Mouse (Mus musculus) cortical plate, adult 2 months (tissue): ENCODE results near the gene Cntn4. TPM values are rescaled to one million over a fixed set of nuclear protein-coding genes. Genes with fewer than 3 reads are reported as not detected.

ENCODE experiments used
- H3K27ac ChIP-seq: fragments of 200-500 bp; 2 replicates; pipeline ENCODE4 v1.5.1; 2012; ENCODE audit warnings: low read length, control low read depth, inconsistent platforms; ENCODE audit not compliant: insufficient read depth
- H3K4me1 ChIP-seq: fragments of 200-500 bp; 2 replicates; pipeline ENCODE4 v1.6.1; 2011; ENCODE audit warnings: low read length; ENCODE audit not compliant: control insufficient read depth, insufficient read depth
- H3K4me3 ChIP-seq: fragments of 200-500 bp; 2 replicates; pipeline ENCODE4 v1.5.1; 2011; ENCODE audit warnings: mild to moderate bottlenecking, low read length, control low read depth; ENCODE audit not compliant: insufficient read depth
- CTCF ChIP-seq: fragments of 200-500 bp; IDR thresholded peaks from 2 replicates; pipeline ENCODE4 v1.5.1; 2011; ENCODE audit warnings: mild to moderate bottlenecking, control low read depth, low read length; ENCODE audit not compliant: insufficient read depth; ENCODE audit errors: extremely low read depth
- POLR2A ChIP-seq: fragments of 200-500 bp; IDR thresholded peaks from 2 replicates; pipeline ENCODE4 v1.6.1; 2011; ENCODE audit warnings: mild to moderate bottlenecking, low read length, control low read depth; ENCODE audit not compliant: insufficient read depth; ENCODE audit errors: extremely low read depth
- polyA plus RNA-seq: library from polyadenylated mRNA; depleted of rRNA; stranded (reverse); fragments of >200 nt; gene quantifications from 2 replicates; pipeline ENCODE4 v1.2.3, GENCODE M21; 2012

Cntn4 gene
- polyA plus RNA-seq, 1 experiment = 20.8 TPM

DNA sequence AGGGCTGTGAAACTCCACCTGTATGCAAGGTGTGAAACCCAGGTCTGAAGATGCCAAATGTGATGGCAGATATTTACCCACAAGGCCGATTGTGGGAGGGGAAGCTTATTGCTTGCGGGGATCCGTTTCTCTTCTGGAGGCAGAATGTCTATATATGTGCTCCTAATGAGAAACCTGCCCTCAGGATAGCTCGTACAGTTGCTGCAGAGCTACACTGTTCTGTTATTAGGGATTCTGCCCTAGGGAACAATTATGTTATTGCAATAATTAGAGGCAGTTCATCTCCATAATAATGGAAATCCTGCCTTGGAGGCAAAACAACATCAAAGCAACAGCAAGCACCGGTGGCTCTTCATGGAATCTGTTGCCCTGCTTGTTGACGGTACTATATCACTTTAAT lies 884.2 kb downstream of the Cntn4 start:
- Histone ChIP-seq H3K4me3 (no peak overlapping the region), H3K4me1 (no peaks in the 10 kb centered on the region), H3K27ac (no peak overlapping the region)
- TF ChIP-seq CTCF (no peak), POLR2A (no peak)

DNA sequence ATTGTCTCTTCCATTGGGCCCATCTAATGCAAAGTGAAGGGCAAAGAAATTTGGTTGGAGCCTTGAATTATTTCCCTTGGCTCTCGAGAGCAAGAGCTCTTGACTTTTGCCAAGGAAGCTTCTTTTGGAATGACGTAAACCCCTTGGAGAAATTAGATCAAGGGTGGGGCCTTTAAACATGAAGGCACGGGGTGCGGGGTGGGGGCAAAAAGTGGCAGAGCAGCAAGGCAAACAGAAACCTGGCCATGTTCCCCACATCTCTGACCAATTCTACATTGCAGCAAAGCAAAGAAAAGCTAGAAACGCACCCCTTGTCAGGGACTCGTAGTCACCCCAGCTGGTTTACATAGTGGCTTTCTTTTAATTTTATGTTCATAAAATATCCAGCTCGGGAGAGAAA lies 887.9 kb downstream of the Cntn4 start:
- Histone ChIP-seq H3K4me1 (no peaks in the 10 kb centered on the region), H3K27ac (no peak overlapping the region), H3K4me3 (no peak overlapping the region)
- TF ChIP-seq CTCF = no peak
- no peak for TF ChIP-seq POLR2A

DNA sequence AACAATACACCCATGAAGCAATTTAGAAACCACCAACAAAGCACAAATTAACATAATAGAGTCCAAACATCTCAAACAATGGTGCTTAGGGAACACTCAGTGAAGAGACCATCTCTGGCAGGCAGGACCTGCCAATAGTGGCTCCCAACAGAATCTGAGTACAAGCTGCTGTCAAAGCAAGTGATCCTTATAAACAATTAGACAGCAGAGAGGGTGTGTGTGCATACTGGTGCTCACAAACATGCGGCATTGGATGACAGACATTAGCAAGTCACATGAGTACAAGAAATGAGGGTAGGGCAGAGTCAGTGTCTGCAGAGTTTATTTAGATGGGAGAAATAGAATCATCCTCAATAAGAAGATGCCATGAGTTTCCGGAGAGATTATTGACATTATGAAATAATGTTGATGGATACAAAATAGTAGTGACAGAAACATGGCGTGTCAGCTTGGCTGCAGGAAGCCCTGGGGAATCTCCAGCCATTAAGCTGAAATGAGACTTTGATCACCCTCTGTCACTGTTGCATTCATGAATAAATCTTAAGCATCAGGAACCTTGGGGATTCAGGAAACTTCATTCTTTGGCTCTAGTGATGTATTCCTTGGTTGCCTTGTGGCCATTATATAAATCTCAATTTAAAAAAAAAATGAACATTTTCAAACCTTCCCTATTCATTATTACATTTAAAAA lies 888.5 kb downstream of the Cntn4 start:
- Histone ChIP-seq H3K4me1 (no peaks in the 10 kb centered on the region), H3K4me3 (no peak overlapping the region), H3K27ac (no peak overlapping the region)
- TF ChIP-seq CTCF (no peak), POLR2A (no peak)

DNA sequence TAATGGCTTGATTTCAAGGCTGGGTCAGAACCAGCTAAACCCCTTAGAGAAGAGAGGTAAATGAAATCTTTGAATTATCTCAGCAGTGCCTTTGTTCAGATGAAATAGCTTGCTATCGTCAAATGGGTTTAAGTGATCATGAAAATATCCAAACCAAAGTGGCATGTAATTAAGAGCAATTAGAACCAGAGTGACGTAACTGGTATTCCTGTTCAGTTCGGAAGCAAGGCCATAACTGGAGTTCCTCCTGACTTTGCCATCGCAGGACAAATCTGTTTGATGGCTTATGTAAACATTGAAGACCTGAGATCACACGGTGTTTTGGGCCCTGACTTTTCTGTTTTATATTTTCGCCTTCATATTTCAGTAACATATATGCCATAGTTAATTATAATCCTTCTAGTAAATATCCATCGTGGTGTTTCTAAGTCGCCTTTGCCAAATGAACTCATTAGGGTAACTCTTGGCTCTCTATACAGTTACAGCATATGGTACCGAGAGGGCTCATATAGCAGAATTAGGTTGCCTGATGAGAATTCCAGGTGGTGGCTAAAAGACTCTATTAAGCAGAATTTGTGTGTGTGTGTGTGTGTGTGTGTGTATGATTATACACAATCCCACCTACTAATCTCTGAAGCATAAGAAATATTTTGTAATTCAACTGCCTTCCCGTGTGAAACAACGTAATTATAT lies 889.6 kb downstream of the Cntn4 start:
- H3K27ac ChIP-seq = no peak overlapping the region
- TF ChIP-seq POLR2A (no peak), CTCF (no peak)
- H3K4me1 ChIP-seq = no peaks in the 10 kb centered on the region
- H3K4me3 ChIP-seq = no peak overlapping the region

DNA sequence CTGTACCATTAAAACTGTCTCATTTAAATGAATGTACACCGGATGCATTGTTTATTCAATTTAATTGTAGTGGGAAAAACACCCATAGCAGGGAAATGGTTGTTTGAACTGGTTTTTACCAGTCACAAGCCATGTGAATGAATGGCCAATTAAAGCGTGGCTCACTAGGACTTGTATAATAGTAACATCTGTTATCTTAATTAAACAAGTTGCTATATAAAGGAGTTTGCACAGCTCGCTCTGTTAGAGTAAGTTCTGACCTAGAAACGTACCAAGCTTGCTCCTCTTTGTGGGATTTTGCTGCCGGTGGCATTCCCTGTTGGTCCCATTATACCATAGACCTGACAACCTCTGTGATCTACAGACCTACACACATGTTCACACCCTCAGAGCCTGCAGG lies 902.7 kb downstream of the Cntn4 start:
- TF ChIP-seq POLR2A (no peak), CTCF (no peak)
- no peak overlapping the region for H3K27ac ChIP-seq
- H3K4me3 ChIP-seq = no peak overlapping the region
- peaks cover 2% of the 10 kb centered on the region; the same call in 1 of the 2 replicates for H3K4me1 ChIP-seq

DNA sequence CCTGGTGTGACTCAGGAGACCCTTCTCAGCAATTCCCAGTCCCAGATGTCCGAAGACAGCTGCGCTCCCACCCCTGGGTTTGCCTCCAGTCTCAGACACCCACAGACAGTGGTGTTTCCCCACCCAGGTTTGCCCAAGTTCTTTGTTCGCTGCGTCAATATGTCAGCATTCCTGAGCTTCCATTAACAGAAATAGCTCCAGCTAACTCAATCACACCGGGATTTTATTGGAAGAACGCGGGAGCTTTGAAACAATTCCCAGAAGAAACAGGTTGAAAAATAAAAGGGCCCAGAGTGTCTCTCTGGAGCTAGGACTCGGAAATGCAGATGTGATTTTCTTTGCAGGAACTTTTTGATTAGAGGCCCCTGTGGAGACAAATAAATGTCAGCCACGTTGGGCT lies 916.3 kb downstream of the Cntn4 start:
- H3K27ac ChIP-seq = no peak overlapping the region
- TF ChIP-seq CTCF (no peak), POLR2A (no peak)
- H3K4me3 ChIP-seq = no peak overlapping the region
- no peaks in the 10 kb centered on the region; the same call in 1 of the 2 replicates for H3K4me1 ChIP-seq

DNA sequence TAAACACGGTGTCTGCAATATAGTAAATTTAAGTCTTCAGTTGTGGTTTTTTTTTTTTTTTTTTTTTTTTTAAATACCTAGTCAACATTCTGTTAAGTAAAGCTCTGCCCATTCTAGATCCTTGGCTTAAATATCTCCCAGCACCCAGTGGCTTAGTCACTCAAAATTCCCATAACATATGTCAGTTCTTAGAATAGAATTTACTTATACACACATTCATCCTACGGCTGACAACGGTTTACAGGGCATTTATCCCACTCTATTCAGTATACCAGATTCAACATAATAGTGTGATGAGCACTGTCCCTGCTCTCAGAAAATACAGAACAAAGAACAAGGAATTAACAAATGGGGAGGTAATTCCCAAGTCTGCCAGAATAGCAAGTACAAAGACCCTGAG lies 939.6 kb downstream of the Cntn4 start:
- Histone ChIP-seq H3K27ac (no peak overlapping the region), H3K4me3 (no peak overlapping the region), H3K4me1 (peaks cover 3% of the 10 kb centered on the region; the same call in 1 of the 2 replicates)
- no peak for TF ChIP-seq CTCF
- TF ChIP-seq POLR2A = no peak

DNA sequence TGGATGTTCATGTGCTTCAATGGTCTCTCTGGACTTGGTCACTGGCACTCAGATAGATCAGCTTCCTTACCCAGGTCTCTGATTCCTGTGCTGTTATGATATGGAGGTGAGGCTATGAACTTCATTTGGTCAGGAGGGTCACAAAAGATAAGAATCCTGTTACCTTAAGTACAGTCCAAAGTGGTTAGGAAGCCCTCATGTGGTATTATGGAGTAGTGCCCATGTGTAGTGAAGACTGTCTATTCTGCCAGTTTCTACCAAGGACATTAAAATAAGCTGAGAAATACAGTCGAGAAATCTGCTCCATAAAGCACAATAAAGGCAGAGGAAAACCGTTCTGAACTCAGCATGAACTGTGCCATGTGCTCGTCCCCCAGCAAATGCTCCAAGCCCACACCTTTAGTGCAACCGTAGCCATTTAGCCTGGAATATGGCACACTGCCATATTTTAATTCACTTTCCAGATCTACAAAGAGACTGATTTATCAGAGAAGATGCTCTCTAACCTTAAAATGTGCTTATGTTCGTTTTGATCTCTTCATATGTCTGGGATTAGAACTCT lies 943.8 kb downstream of the Cntn4 start:
- TF ChIP-seq POLR2A (no peak), CTCF (no peak)
- no peak overlapping the region for H3K4me3 ChIP-seq
- H3K27ac ChIP-seq = no peak overlapping the region

DNA sequence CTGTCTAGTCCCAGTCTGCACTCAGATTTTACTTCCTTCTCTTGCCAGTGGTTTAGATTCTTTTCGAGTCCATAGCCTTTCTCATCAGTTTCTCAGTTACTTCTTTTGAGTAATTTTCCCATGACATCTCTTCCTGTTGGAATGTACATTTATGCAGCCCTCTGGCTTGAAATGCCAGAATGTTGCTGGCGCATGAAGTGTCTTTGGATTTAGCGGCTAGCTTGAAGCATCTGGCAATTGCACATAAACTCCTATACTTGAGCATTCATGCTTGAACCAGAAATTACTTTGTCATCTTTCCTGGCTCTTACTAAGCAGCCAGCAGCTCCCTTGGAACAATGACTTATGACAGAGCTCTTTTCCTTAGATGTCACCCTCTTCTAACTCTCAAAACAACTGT lies 965.6 kb downstream of the Cntn4 start:
- no peaks in the 10 kb centered on the region for H3K4me1 ChIP-seq
- TF ChIP-seq POLR2A (no peak), CTCF (no peak)

More for the DNA sequence above, 943.8 kb downstream of the Cntn4 start:
- H3K4me1 ChIP-seq = peaks cover 3% of the 10 kb centered on the region; the same call in 1 of the 2 replicates

DNA sequence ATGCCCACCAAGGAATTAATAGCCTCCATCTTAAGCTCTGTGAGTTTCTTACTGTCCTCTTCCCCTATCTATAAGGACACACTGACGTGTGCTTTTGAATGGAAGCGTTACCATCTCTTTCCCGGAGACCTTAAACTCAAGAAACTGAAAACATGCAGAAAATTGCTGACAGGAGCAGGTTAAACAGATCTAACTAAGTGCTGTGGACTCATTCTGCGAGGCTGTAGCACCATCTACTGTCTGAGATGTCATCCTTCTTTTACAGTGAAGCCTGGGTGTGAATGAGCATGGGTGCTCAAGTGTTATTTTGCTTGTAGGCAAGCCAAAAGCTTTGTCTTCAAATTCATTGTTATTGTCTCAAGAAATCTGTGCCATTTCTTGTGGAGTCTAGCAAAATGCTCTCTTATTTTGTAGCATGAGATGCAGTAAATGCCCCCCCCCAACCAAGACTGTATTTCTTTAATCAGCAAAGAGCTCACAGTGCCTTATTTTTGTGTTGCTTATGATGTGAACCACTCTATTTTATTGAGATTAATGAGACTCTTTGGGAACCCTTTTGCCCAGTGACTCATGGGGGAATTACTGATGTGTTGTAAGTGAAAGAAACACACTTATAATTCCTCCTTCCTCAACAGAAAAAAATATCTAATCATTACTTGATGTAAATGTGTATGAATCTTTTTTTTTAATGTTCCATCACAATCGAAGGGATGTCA lies 968.2 kb downstream of the Cntn4 start:
- TF ChIP-seq POLR2A = no peak
- TF ChIP-seq CTCF = peak; percentile 88
- Histone ChIP-seq H3K27ac (no peak overlapping the region), H3K4me1 (no peaks in the 10 kb centered on the region), H3K4me3 (no peak overlapping the region)

More for the DNA sequence above, 965.6 kb downstream of the Cntn4 start:
- Histone ChIP-seq H3K4me3 (no peak overlapping the region), H3K27ac (no peak overlapping the region)
